30 mouse cellular contexts compared by ENCODE assay signal in genomic region chr1:87313843-87314570, GRCm38 (mm10). TPM values are rescaled to one million over a fixed set of nuclear protein-coding genes. Genes with fewer than 3 reads are reported as not detected.
A peak's percentile ranks its signal among the peaks of the same experiment; 100 is the strongest.
DNase-seq lines count a peak whose midpoint lies in the region; TF ChIP-seq lines count a peak whose summit lies in the region.
"Had no signal": no experiment of that assay in that cellular context is flagged by ENCODE, and none has a peak within 500 bp of the region (broad histone marks: within the 10 kb centered on the region; RNA-seq: fewer than 3 reads in every experiment).

No protein-coding gene starts in this region.

- H3K4me3 ChIP-seq in heart, adult 2 months, result no peak overlapping the region
- H3K4me3 ChIP-seq in MEL (ENCODE audit: control insufficient read depth in 1 of 2, insufficient read depth in 1 of 2, low read depth in 2 of 2, low read length in 2 of 2), result no peak overlapping the region
- H3K4me3 ChIP-seq: embryonic facial prominence, embryonic 10.5 days; embryonic facial prominence, embryonic 13.5 days; erythroblast, embryonic 14.5 days; forebrain, embryonic 13.5 days; heart, embryonic 12.5 days; heart, embryonic 15.5 days; hindbrain, embryonic 10.5 days; hindbrain, embryonic 13.5 days; intestine, embryonic 15.5 days had no signal

- DNase-seq in heart, adult 11 months, result peak; percentile 59
- DNase-seq in heart, adult 2 months, result no peak
- peak; percentile 37 for DNase-seq in MEL (ENCODE audit: low read depth, low spot score)
- peak; percentile 56 for DNase-seq in brain, adult 2 months (ENCODE audit: low read depth, low spot score)
- no peak for DNase-seq in gastrocnemius, postnatal 14 days
- DNase-seq in adrenal gland, adult (ENCODE audit: inconsistent age in 2 of 2, low spot score in 1 of 2), result no peak
- no peak for DNase-seq in frontal cortex, postnatal 14 days (ENCODE audit: low spot score in 2 of 2)
- DNase-seq: adrenal gland, adult 8-10 months; adrenal gland, postnatal 25 days; cerebellum, adult 11 months; cerebellum, adult 2 months; cerebellum, postnatal 10 days; cerebellum, postnatal 36 days; embryo, embryonic 11 days; forebrain, postnatal 0 days; gastrocnemius, postnatal 36 days; heart, postnatal 10 days; heart, postnatal 36 days; kidney, adult 11 months; kidney, adult 8-10 months had no signal

- intact Hi-C loops in heart, adult 2 months (cut with DNase I), result no loop called here
- intact Hi-C loops in gastrocnemius, postnatal 14 days (cut with DNase I; ENCODE audit: low total_unique reads), result no loop called here

- TF ChIP-seq RAD21 in MEL (IDR thresholded peaks at IDR 0.05; ENCODE audit: low read depth, low read length), result no peak

- TF ChIP-seq CTCF in heart, adult 2 months (IDR thresholded peaks at IDR 0.05), result no peak
- no peak for TF ChIP-seq CTCF in MEL (IDR thresholded peaks at IDR 0.05 in 2 of 3, conservative IDR thresholded peaks at IDR 0.05 in 1 of 3; ENCODE audit: control insufficient read depth in 1 of 3, insufficient read depth in 1 of 3, low read depth in 2 of 3, low read length in 3 of 3, poor library complexity in 1 of 3, severe bottlenecking in 1 of 3)

- no peaks in the 10 kb centered on the region for H3K9me3 ChIP-seq in MEL (replicated peaks; ENCODE audit: insufficient read depth, low read length)
- H3K9me3 ChIP-seq: G1E; heart, embryonic 15.5 days; intestine, embryonic 15.5 days had no signal

- no peak for TF ChIP-seq POLR2A in heart, adult 2 months (IDR thresholded peaks at IDR 0.05; ENCODE audit: insufficient read depth, low read depth, low read length)
- peak in 1 of 2 experiments; percentile 65; a peak in 1 of 4 replicates for TF ChIP-seq POLR2A in MEL (IDR thresholded peaks at IDR 0.05; ENCODE audit: control insufficient read depth in 1 of 2, insufficient read depth in 1 of 2, low read depth in 1 of 2, low read length in 2 of 2, poor library complexity in 1 of 2)

- no peak for TF ChIP-seq EP300 in heart, adult 2 months (IDR thresholded peaks at IDR 0.05; ENCODE audit: insufficient read depth, low read depth, low read length)
- no peak for TF ChIP-seq EP300 in MEL (IDR thresholded peaks at IDR 0.05; ENCODE audit: low read depth in 1 of 2, low read length in 2 of 2)

- 87% methylated on average over 8 of the region's 8 CpGs for WGBS in heart, adult 2 months

- H3K9ac ChIP-seq in heart, adult 2 months (ENCODE audit: low read depth, low read length), result no peak overlapping the region
- no peak overlapping the region for H3K9ac ChIP-seq in MEL (ENCODE audit: control insufficient read depth, low read depth, low read length, poor library complexity, severe bottlenecking)
- H3K9ac ChIP-seq: embryonic facial prominence, embryonic 13.5 days; forebrain, embryonic 13.5 days; forebrain, postnatal 0 days; heart, embryonic 12.5 days; heart, embryonic 15.5 days; hindbrain, embryonic 13.5 days; intestine, embryonic 15.5 days had no signal

- no peaks in the 10 kb centered on the region for H3K27me3 ChIP-seq in heart, adult 2 months (ENCODE audit: control insufficient read depth, insufficient read depth, low read length)
- H3K27me3 ChIP-seq in MEL (ENCODE audit: control insufficient read depth in 1 of 2, insufficient read depth in 2 of 2, low read length in 2 of 2), result peaks cover 0 to 2% of the 10 kb centered on the region in 2 experiments; a peak in 1 of 4 replicates
- H3K27me3 ChIP-seq: embryonic facial prominence, embryonic 13.5 days; forebrain, embryonic 13.5 days; heart, embryonic 12.5 days; heart, embryonic 15.5 days; hindbrain, embryonic 13.5 days; intestine, embryonic 15.5 days had no signal

- H3K79me2 ChIP-seq in heart, adult 2 months (replicated peaks; ENCODE audit: control insufficient read depth, insufficient read depth, low read length), result no peaks in the 10 kb centered on the region
- H3K79me2 ChIP-seq in MEL (ENCODE audit: control insufficient read depth, insufficient read depth, low read length, poor library complexity), result no peaks in the 10 kb centered on the region

- H3K27ac ChIP-seq in heart, adult 2 months, result no peak overlapping the region
- no peak overlapping the region for H3K27ac ChIP-seq in MEL (ENCODE audit: control insufficient read depth, low read depth, low read length)
- H3K27ac ChIP-seq: embryonic facial prominence, embryonic 10.5 days; embryonic facial prominence, embryonic 13.5 days; forebrain, embryonic 13.5 days; heart, embryonic 15.5 days; hindbrain, embryonic 10.5 days; hindbrain, embryonic 13.5 days; intestine, embryonic 15.5 days had no signal

- H3K36me3 ChIP-seq in heart, adult 2 months (ENCODE audit: control insufficient read depth, insufficient read depth, low read length), result no peaks in the 10 kb centered on the region
- peaks cover 0 to 9% of the 10 kb centered on the region in 2 experiments; a peak in 2 of 4 replicates for H3K36me3 ChIP-seq in MEL (ENCODE audit: control insufficient read depth in 1 of 2, insufficient read depth in 2 of 2, low read length in 2 of 2)
- H3K36me3 ChIP-seq: embryonic facial prominence, embryonic 10.5 days; embryonic facial prominence, embryonic 13.5 days; G1E; heart, embryonic 12.5 days; heart, embryonic 15.5 days; hindbrain, embryonic 10.5 days; hindbrain, embryonic 13.5 days; intestine, embryonic 15.5 days had no signal

- no peaks in the 10 kb centered on the region for H3K4me1 ChIP-seq in heart, adult 2 months (ENCODE audit: control insufficient read depth, insufficient read depth, low read length)
- peaks cover 0 to 7% of the 10 kb centered on the region in 2 experiments; a peak in 3 of 4 replicates for H3K4me1 ChIP-seq in MEL (ENCODE audit: control insufficient read depth in 1 of 2, insufficient read depth in 2 of 2, low read length in 2 of 2)
- H3K4me1 ChIP-seq: heart, embryonic 12.5 days; hindbrain, embryonic 13.5 days had no signal

TF ChIP-seq in MEL, 35 proteins besides CTCF, POLR2A, EP300 and RAD21:
- TF ChIP-seq TBP (IDR thresholded peaks at IDR 0.05; ENCODE audit: low read depth, low read length) (peak; percentile 93), KAT2A (conservative IDR thresholded peaks at IDR 0.05; ENCODE audit: low read depth, low read length) (no peak), ZKSCAN1 (IDR thresholded peaks at IDR 0.05; ENCODE audit: low read depth, low read length) (no peak), ETS1 (IDR thresholded peaks at IDR 0.05; ENCODE audit: low read depth, low read length) (0 out of 2 replicates have a peak, but pooled peaks have one; percentile 12), ZMIZ1 (IDR thresholded peaks at IDR 0.05; ENCODE audit: low read depth, low read length) (peak; percentile 79; the same call in 1 of the 2 replicates), POLR2AphosphoS2 (IDR thresholded peaks at IDR 0.05; ENCODE audit: low read length) (no peak; the same call in 1 of the 2 replicates), NELFE (IDR thresholded peaks at IDR 0.05; ENCODE audit: low read depth, low read length) (0 out of 2 replicates have a peak, but pooled peaks have one; percentile 36)

RNA-seq across cellular contexts. Expression of gene Gigyf2, which starts 12.8 kb away (rescaled TPM):
- 10 to 100 TPM; 47.4 to 47.7 TPM for total RNA-seq in heart, adult 2 months (2021)
- 19.3 and 33.5 TPM in 2 replicates for polyA plus RNA-seq in heart, adult 2 months (2012; rRNA removed)
- total RNA-seq in MEL (2012; rRNA removed), result 27.1 and 28.5 TPM in 2 replicates
- 10 to 100 TPM in 1 of 2 experiments, not detected in 1; 70.6 TPM for polyA plus RNA-seq in MEL (2012; ENCODE audit: insufficient read depth in 1 of 2, insufficient read length in 2 of 2, low read depth in 1 of 2, low replicate concordance in 2 of 2, missing spikeins in 1 of 2)
- 10 to 100 TPM; 32.3 to 36.5 TPM for total RNA-seq in gastrocnemius, postnatal 14 days (2021)

RNA-seq across cellular contexts. Expression of gene Efhd1, which starts 49.8 kb away (rescaled TPM):
- total RNA-seq in heart, adult 2 months (2021), result 1 to 10 TPM; 3.1 to 5.1 TPM
- polyA plus RNA-seq in heart, adult 2 months (2012; rRNA removed), result 6.6 and 12.3 TPM in 2 replicates
- total RNA-seq in MEL (2012; rRNA removed), result not detected in 2 replicates
- under 1 TPM in 1 of 2 experiments, not detected in 1; 0.15 TPM for polyA plus RNA-seq in MEL (2012; ENCODE audit: insufficient read depth in 1 of 2, insufficient read length in 2 of 2, low read depth in 1 of 2, low replicate concordance in 2 of 2, missing spikeins in 1 of 2)
- 10 to 100 TPM in 1 of 2 experiments, 1 to 10 TPM in 1; 5.8 to 14.6 TPM for total RNA-seq in gastrocnemius, postnatal 14 days (2021)
- polyA plus RNA-seq: erythroblast, embryonic 14.5 days; G1E had no signal

Comparison
In these comparisons a context has a peak if more than half of its experiments do, and no peak if none do; other contexts are left out.
1. DNase-seq: peak in heart, adult 11 months (single experiment), MEL (single experiment) and brain, adult 2 months (single experiment); none in heart, adult 2 months (0 of 2), gastrocnemius, postnatal 14 days (single experiment), adrenal gland, adult (0 of 2) and frontal cortex, postnatal 14 days (0 of 2).